Mouse (Mus musculus): Measurements from ENCODE around the gene Lage3. TPM values are rescaled to one million over a fixed set of nuclear protein-coding genes. Genes with fewer than 3 reads are reported as not detected.

Gene Lage3
- polyA plus RNA-seq, 1 experiment from 2014 or later = 114 TPM

DNA sequence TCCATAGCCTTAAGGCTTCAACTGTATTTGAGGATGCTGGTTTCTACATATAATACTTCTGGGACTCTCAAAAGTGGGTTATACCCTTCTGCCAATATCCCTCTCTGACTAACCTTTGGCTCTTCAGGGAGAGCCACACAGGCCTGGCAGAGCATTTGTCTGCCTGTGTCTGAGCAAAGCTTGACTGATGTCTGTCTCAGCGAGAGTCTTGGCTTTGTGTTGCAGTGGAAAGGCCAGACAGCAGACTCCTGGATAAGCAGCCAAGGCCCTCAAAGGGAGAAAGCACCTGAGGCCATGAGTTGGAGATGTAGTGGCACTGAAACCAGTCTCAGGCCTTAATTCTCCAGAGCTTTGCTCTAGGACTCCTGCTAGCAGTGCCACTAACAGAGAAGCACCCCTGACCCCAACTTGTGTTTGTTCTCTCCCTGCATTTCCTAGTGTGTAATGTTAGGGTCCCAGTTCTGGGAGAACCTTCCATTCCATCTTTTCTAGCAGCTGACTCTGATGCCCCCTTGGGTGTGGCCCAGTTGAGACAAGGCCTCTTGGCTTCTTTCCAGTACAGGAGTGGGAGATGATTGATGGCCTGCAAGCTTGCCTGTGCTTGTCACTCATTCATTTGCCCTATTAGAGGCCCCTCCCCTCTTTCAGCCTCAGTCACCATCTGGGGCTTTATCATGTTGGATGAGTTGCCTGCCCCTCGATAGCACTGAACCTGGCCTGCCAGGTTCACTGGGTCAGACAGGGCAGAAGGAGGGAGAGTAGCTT, 23.1 kb downstream of the Lage3 start:
- Histone ChIP-seq H3K27me3 (no peaks in the 10 kb centered on the region), H3K36me3 (peaks cover 18% of the 10 kb centered on the region), H3K9ac (peak overlapping the region; percentile 70), H3K4me2 (replicated peaks) (peak overlapping the region; percentile 73), H3K27ac (peak overlapping the region; percentile 33; the same call in 1 of the 2 replicates), H3K4me3 (peak overlapping the region; percentile 51), H3K9me3 (no peaks in the 10 kb centered on the region), H3K4me1 (peaks cover 16% of the 10 kb centered on the region)
- no peak for ATAC-seq (ENCODE audit: low FRiP score, low read depth)
- WGBS = 55% methylated on average over 2 of the region's 2 CpGs

DNA sequence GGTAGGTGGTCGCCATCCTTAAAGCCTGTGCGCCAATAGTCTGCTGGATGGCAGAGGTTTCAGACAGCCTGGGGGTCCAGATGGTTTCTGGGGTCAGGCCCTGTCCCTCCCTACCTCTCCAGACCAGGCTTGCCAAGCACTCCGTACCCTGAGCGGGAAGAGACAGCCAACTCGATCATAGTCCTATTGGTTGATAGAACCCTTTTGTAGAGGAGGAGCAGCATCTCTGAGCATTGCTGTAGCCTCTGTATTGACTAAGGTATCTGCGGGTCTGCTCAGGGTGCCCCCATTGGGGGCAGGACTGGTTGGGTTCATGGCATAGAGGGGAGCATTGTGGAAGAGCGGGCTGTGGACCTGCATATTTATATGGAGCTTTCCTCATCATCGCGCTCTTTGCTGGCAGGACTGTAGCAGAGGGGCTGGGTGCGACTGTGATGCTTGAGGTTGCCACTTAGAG, 24.2 kb downstream of the Lage3 start:
- Histone ChIP-seq H3K4me2 (replicated peaks) (peak overlapping the region; percentile 73), H3K9me3 (no peaks in the 10 kb centered on the region), H3K36me3 (peaks cover 8% of the 10 kb centered on the region; the same call in 1 of the 2 replicates), H3K4me1 (peaks cover 16% of the 10 kb centered on the region), H3K27me3 (no peaks in the 10 kb centered on the region), H3K27ac (no peak overlapping the region; the same call in 1 of the 2 replicates), H3K4me3 (peak overlapping the region; percentile 51), H3K9ac (peak overlapping the region; percentile 70)
- 33% methylated on average over 10 of the region's 10 CpGs for WGBS
- peak; percentile 20 for ATAC-seq (ENCODE audit: low FRiP score, low read depth)

DNA sequence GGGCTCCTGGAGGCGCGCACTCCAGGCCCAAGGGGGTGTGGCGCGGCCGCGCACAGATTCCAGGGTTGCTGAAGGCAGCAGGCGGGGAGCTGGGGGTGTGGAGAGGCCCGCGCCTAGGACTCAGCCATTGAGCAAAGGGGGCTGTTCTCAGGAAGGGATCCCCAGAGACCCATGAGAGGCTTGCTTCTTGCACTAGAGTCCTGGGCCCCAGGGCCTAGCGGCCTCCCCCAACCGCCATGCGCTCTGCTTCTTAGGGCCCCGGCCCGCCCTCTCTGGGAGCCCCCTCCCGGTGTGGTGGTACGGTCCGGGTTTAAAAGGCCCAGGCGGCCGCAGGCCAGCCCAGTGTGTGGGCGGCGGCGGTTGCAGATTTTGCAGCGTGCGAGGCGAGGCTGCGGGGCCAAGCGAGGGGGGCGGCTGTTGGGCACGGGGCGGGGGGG, 24.7 kb downstream of the Lage3 start, which contains the start of gene Plxna3:
Gene Plxna3 (plus strand): TSS at position 342 of the 437 bp plus-strand sequence.
- no peaks in the 10 kb centered on the region for H3K27me3 ChIP-seq
- H3K9me3 ChIP-seq = no peaks in the 10 kb centered on the region
- H3K4me3 ChIP-seq = peak within 1 kb of the TSS; percentile 51
- 12% methylated on average over 25 of the region's 30 CpGs for WGBS
- H3K4me2 ChIP-seq (replicated peaks) = peak within 1 kb of the TSS; percentile 73
- peak; percentile 96 for ATAC-seq (ENCODE audit: low FRiP score, low read depth)
- H3K27ac ChIP-seq = peak within 1 kb of the TSS; percentile 74; the same call in 1 of the 2 replicates
- 0 out of 2 replicates have a peak, but pooled peaks cover 6% of the 10 kb centered on the region for H3K36me3 ChIP-seq
- peak within 1 kb of the TSS; percentile 70 for H3K9ac ChIP-seq
- peaks cover 16% of the 10 kb centered on the region for H3K4me1 ChIP-seq

DNA sequence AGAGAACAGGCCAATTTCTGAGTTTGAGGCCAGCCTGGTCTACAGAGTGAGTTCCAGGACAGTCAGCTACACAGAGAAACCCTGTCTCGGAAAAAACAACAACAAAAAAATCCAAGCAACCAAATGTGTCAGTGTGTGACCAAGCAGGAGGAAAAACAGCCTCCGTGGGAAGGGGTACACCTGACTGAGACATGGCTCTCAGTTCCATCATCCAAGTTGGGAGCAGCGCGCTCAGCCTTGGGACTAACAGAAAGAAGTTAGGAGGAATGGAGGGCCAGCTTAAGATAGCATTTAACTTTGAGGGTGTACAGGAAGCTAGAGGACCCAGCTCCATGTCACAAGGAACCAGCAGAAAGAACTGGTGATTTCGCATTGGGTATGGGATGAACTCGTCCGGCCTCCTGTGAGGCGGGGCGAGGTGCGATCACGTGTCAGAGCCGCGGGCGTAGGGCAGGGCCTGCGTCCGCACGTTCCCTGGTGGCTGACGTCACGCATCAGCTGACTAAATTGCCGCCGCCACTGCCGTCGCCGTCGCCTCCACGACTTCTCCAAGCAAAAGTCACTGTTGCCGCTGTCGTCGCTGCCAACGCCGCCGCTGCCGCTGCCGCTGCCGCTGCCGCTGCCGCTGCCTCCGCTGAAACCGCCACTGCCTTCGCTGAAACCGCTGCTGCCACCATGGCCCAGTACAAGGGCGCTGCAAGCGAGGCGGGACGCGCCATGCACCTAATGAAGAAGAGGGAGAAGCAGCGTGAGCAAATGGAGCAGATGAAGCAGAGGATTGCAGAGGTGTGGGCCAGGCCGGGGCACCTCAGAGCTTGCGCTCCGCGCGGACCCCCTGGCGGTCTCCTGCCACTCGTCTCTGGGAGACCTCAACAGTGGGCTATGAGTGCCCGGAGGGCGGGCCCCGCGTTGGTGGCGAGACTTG, 40.6 kb downstream of the Lage3 start, which contains the start of gene Fam50a:
Gene Fam50a (plus strand): TSS at position 494 of the 925 bp plus-strand sequence.
- peak within 1 kb of the TSS; percentile 79 for H3K9ac ChIP-seq
- WGBS = 18% methylated on average over 58 of the region's 59 CpGs
- H3K9me3 ChIP-seq = no peaks in the 10 kb centered on the region
- peaks cover 41% of the 10 kb centered on the region for H3K36me3 ChIP-seq
- peak; percentile 97 for ATAC-seq (ENCODE audit: low FRiP score, low read depth)
- peak within 1 kb of the TSS; percentile 71 for H3K4me2 ChIP-seq (replicated peaks)
- H3K4me3 ChIP-seq = peak within 1 kb of the TSS; percentile 63
- 0 out of 2 replicates have a peak, but pooled peaks cover 4% of the 10 kb centered on the region for H3K4me1 ChIP-seq
- no peaks in the 10 kb centered on the region; the same call in 1 of the 2 replicates for H3K27me3 ChIP-seq
- H3K27ac ChIP-seq = peak within 1 kb of the TSS; percentile 61; the same call in 1 of the 2 replicates

DNA sequence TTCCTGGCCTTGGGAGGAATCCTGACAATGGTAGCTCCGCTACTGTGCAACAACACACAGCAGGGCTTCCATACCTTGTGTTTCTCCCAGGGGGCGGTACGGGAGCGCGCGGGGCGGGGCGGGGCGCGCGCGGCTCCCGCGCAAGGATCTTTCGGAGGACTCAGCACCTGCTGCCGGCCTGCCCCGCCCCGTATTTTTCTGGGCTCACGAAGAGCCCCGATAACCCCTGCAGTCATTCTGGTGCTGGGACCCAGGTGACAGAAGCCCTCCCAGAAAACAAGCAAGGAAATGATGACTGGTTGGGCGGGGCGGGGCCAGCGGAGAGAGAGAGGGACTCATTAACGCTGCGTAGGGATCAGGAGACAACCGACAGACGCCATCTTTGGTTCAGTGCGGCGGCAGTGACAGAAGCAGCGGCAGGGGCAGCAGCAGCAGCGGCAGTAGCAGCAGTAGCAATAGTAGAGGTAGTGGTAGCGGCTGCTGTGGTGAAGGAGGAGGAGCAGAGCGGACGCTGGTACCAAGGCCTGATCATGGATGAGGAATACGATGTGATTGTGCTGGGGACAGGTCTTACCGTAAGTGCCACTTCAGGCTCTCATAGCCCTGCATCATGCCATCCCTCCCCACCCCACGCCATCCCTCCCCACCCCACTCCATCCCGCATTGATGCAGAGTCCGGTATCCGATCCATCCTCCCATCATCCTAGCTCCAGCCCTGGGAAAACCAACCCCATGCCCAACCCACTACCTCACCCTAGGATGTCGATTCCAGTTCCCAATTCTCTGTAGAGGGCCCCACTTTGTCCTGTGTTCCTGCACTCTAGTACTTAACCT, 48.3 kb downstream of the Lage3 start, which contains the start of gene Gdi1:
Gene Gdi1 (plus strand): TSS at position 132 of the 834 bp plus-strand sequence.
- Histone ChIP-seq H3K4me2 (replicated peaks) (peak within 1 kb of the TSS; percentile 74), H3K27me3 (no peaks in the 10 kb centered on the region), H3K36me3 (peaks cover 72% of the 10 kb centered on the region), H3K4me3 (peak within 1 kb of the TSS; percentile 59), H3K9ac (peak within 1 kb of the TSS; percentile 77), H3K4me1 (peaks cover 10% of the 10 kb centered on the region; the same call in 1 of the 2 replicates), H3K27ac (peak within 1 kb of the TSS; percentile 81), H3K9me3 (no peaks in the 10 kb centered on the region)
- WGBS = 15% methylated on average over 35 of the region's 41 CpGs
- peak; percentile 85 for ATAC-seq (ENCODE audit: low FRiP score, low read depth)

Small RNA genes lying within 50 kb of the gene (microRNA-seq; reads per million reads assigned to microRNA genes)
- gene Mir7092 = not detected

Other genes with a start within 250 kb of the Lage3 start
- not detected in 2 replicates for gene Opn1mw, start 226.2 kb downstream of the Lage3 start, polyA plus RNA-seq (2015; fragmentation: Nextera tagmentation; extraction: Ambion mirVana)
- gene Mecp2, start 218.3 kb downstream of the Lage3 start, polyA plus RNA-seq (2015; fragmentation: Nextera tagmentation; extraction: Ambion mirVana) = 12.5 and 12.8 TPM in 2 replicates
- not detected in 2 replicates for gene Tex28, start 185.8 kb downstream of the Lage3 start, polyA plus RNA-seq (2015; fragmentation: Nextera tagmentation; extraction: Ambion mirVana)
- 0.05 TPM in 1 of 2 replicates, not detected in the other for gene Tktl1, start 176.4 kb downstream of the Lage3 start, polyA plus RNA-seq (2015; fragmentation: Nextera tagmentation; extraction: Ambion mirVana)
- gene Flna, start 103.8 kb downstream of the Lage3 start, polyA plus RNA-seq (2015; fragmentation: Nextera tagmentation; extraction: Ambion mirVana) = 275 and 314 TPM in 2 replicates
- gene Emd, start 98.9 kb downstream of the Lage3 start, polyA plus RNA-seq (2015; fragmentation: Nextera tagmentation; extraction: Ambion mirVana) = 26.7 and 27.8 TPM in 2 replicates
- 828 and 885 TPM in 2 replicates for gene Rpl10, start 82.8 kb downstream of the Lage3 start, polyA plus RNA-seq (2015; fragmentation: Nextera tagmentation; extraction: Ambion mirVana)
- gene Taz, start 71.7 kb downstream of the Lage3 start, polyA plus RNA-seq (2015; fragmentation: Nextera tagmentation; extraction: Ambion mirVana) = 91.0 and 92.2 TPM in 2 replicates
- gene Dnase1l1, start 71.3 kb downstream of the Lage3 start, polyA plus RNA-seq (2015; fragmentation: Nextera tagmentation; extraction: Ambion mirVana) = 11.7 and 12.0 TPM in 2 replicates
- gene Atp6ap1, start 56.5 kb downstream of the Lage3 start, polyA plus RNA-seq (2015; fragmentation: Nextera tagmentation; extraction: Ambion mirVana) = 127 and 128 TPM in 2 replicates
- gene Gdi1, start 48.6 kb downstream of the Lage3 start, polyA plus RNA-seq (2015; fragmentation: Nextera tagmentation; extraction: Ambion mirVana) = 247 and 260 TPM in 2 replicates
- gene Fam50a, start 40.6 kb downstream of the Lage3 start, polyA plus RNA-seq (2015; fragmentation: Nextera tagmentation; extraction: Ambion mirVana) = 73.5 and 76.5 TPM in 2 replicates
- gene Plxna3, start 24.6 kb downstream of the Lage3 start, polyA plus RNA-seq (2015; fragmentation: Nextera tagmentation; extraction: Ambion mirVana) = 21.2 and 25.3 TPM in 2 replicates
- gene Ubl4a, start 19.6 kb upstream of the Lage3 start, polyA plus RNA-seq (2015; fragmentation: Nextera tagmentation; extraction: Ambion mirVana) = 62.2 and 68.2 TPM in 2 replicates
- 19.6 and 21.3 TPM in 2 replicates for gene Slc10a3, start 19.7 kb upstream of the Lage3 start, polyA plus RNA-seq (2015; fragmentation: Nextera tagmentation; extraction: Ambion mirVana)
- 42.3 and 43.5 TPM in 2 replicates for gene Fam3a, start 39.7 kb upstream of the Lage3 start, polyA plus RNA-seq (2015; fragmentation: Nextera tagmentation; extraction: Ambion mirVana)
- gene Ikbkg, start 39.7 kb upstream of the Lage3 start, polyA plus RNA-seq (2015; fragmentation: Nextera tagmentation; extraction: Ambion mirVana) = 18.2 and 18.4 TPM in 2 replicates
- gene G6pdx, start 75.6 kb upstream of the Lage3 start, polyA plus RNA-seq (2015; fragmentation: Nextera tagmentation; extraction: Ambion mirVana) = 45.6 and 47.0 TPM in 2 replicates
- gene Gm6880, start 127.8 kb upstream of the Lage3 start, polyA plus RNA-seq (2015; fragmentation: Nextera tagmentation; extraction: Ambion mirVana) = 2.1 and 4.3 TPM in 2 replicates
- gene Olfr1326-ps1, start 221.3 kb upstream of the Lage3 start, polyA plus RNA-seq (2015; fragmentation: Nextera tagmentation; extraction: Ambion mirVana) = not detected in 2 replicates
- not detected in 2 replicates for gene Olfr1325, start 239.1 kb upstream of the Lage3 start, polyA plus RNA-seq (2015; fragmentation: Nextera tagmentation; extraction: Ambion mirVana)

Data from limb, embryonic 13.5 days (tissue).